Mouse (Mus musculus) NIH3T3 (cell line): Measurements from ENCODE around the gene AI413582.

Experiments used
- DNase-seq: peaks from one replicate; pipeline ENCODE4 v3.0.0-alpha.2; 2012; ENCODE audit warnings: low read depth

Gene AI413582

GRCm38 (mm10) chr17:27555075-27555511, 10.5 kb downstream of the AI413582 start:
- peak; percentile 80 for DNase-seq

GRCm38 (mm10) chr17:27554062-27554960, 11.2 kb downstream of the AI413582 start:
- no peak for DNase-seq

- peak; percentile 78 for DNase-seq
These were observed 13.0 kb downstream of the AI413582 start for GRCm38 (mm10) chr17:27552215-27553201.

- DNase-seq = no peak
These were observed 14.1 kb downstream of the AI413582 start for GRCm38 (mm10) chr17:27551393-27551940.

- DNase-seq = no peak
These were observed 16.3 kb downstream of the AI413582 start for GRCm38 (mm10) chr17:27549234-27549633.

GRCm38 (mm10) chr17:27547253-27547868, 18.2 kb downstream of the AI413582 start:
- peak; percentile 97 for DNase-seq

- DNase-seq = peak; percentile 57
These were observed 18.9 kb downstream of the AI413582 start for GRCm38 (mm10) chr17:27546574-27547085.

GRCm38 (mm10) chr17:27545991-27546390, 19.6 kb downstream of the AI413582 start:
- DNase-seq = peak; percentile 23

- DNase-seq = no peak
These were observed 21.0 kb downstream of the AI413582 start for GRCm38 (mm10) chr17:27544551-27544950.

GRCm38 (mm10) chr17:27541984-27542383, 23.6 kb downstream of the AI413582 start:
- no peak for DNase-seq

GRCm38 (mm10) chr17:27541261-27541660, 24.3 kb downstream of the AI413582 start:
- DNase-seq = no peak

GRCm38 (mm10) chr17:27534718-27535117, 30.8 kb downstream of the AI413582 start:
- peak; percentile 92 for DNase-seq

- DNase-seq = peak; percentile 32
These were observed 32.2 kb downstream of the AI413582 start for GRCm38 (mm10) chr17:27533354-27533753.

- DNase-seq = no peak
These were observed 33.5 kb downstream of the AI413582 start for GRCm38 (mm10) chr17:27532095-27532494.

GRCm38 (mm10) chr17:27528767-27529166, 36.8 kb downstream of the AI413582 start:
- DNase-seq = no peak

- DNase-seq = no peak
These were observed 37.5 kb downstream of the AI413582 start for GRCm38 (mm10) chr17:27528030-27528429.

GRCm38 (mm10) chr17:27527188-27527587, 38.4 kb downstream of the AI413582 start:
- DNase-seq = no peak

GRCm38 (mm10) chr17:27523121-27523520, 42.4 kb downstream of the AI413582 start:
- no peak for DNase-seq

- no peak for DNase-seq
These were observed 44.3 kb downstream of the AI413582 start, which contains the start of gene Grm4 for GRCm38 (mm10) chr17:27521303-27521702. TSS of gene Grm4 (minus strand) at chr17:27521403.

- peak; percentile 51 for DNase-seq
These were observed 45.0 kb downstream of the AI413582 start for GRCm38 (mm10) chr17:27520557-27520956.
